Mouse (Mus musculus) liver, embryonic 16.5 days (tissue): ENCODE results near the gene Pax3. TPM values are rescaled to one million over a fixed set of nuclear protein-coding genes. Genes with fewer than 3 reads are reported as not detected.

Source experiments
- ATAC-seq: fragments of 200-750 bp; cut with Nextera tagmentation; 2 replicates; pipeline ENCODE4 v1.8.0; 2017; ENCODE audit warnings: low read depth, mild to moderate bottlenecking, moderate number of reproducible peaks, moderate library complexity
- H3K27ac ChIP-seq: fragments of 300-500 bp; sonication (generic); 2 replicates; pipeline ENCODE4 v1.5.1; 2014; ENCODE audit warnings: mild to moderate bottlenecking, low read length
- H3K27me3 ChIP-seq: fragments of 300-500 bp; sonication (generic); 2 replicates; pipeline ENCODE4 v1.6.1; 2014; ENCODE audit warnings: low read depth, low read length, mixed read lengths; ENCODE audit not compliant: control insufficient read depth, insufficient read depth
- H3K36me3 ChIP-seq: fragments of 300-500 bp; sonication (generic); 2 replicates; pipeline ENCODE4 v1.6.1; 2014; ENCODE audit warnings: mild to moderate bottlenecking; ENCODE audit not compliant: control insufficient read depth, insufficient read depth
- H3K4me1 ChIP-seq: fragments of 300-500 bp; sonication (generic); 2 replicates; pipeline ENCODE4 v1.6.1; 2014; ENCODE audit warnings: low read depth, low read length, mixed read lengths; ENCODE audit not compliant: control insufficient read depth
- H3K4me2 ChIP-seq: fragments of 300-500 bp; sonication (generic); 2 replicates; pipeline ENCODE4 v1.6.1; 2014; ENCODE audit warnings: low read depth, low read length, mixed read lengths
- H3K4me3 ChIP-seq: fragments of 300-500 bp; sonication (generic); 2 replicates; pipeline ENCODE4 v1.5.1; 2014; ENCODE audit warnings: low read depth, mild to moderate bottlenecking, low read length
- H3K9ac ChIP-seq: fragments of 300-500 bp; sonication (generic); 2 replicates; pipeline ENCODE4 v1.6.1; 2014; ENCODE audit warnings: low read depth, low read length
- H3K9me3 ChIP-seq: fragments of 300-500 bp; sonication (generic); replicated peaks from 2 replicates; pipeline ENCODE4 v1.6.1; 2016; ENCODE audit warnings: low read length; ENCODE audit not compliant: control insufficient read depth
- WGBS: fragments of 180-500 bp; shearing (Covaris S2); extraction: QIAGEN DNeasy Blood & Tissue Kit; methylation state at CpG from one replicate; pipeline ENCODE4 v1.1.7; 2014; ENCODE audit not compliant: insufficient replicate concordance; 5-methylcytosine and 5-hydroxymethylcytosine counted together
- polyA plus RNA-seq: library from polyadenylated mRNA; unstranded; fragments of >200 nt; fragmentation: Nextera tagmentation; extraction: Ambion mirVana; gene quantifications from 2 replicates; pipeline ENCODE4 v1.2.1, GENCODE M21; 2015

Pax3 gene
- polyA plus RNA-seq, 1 experiment from 2014 or later = not detected

- H3K4me3 ChIP-seq = no peak overlapping the region
- WGBS = 4% methylated on average over 2 of the region's 2 CpGs
- no peak overlapping the region for H3K27ac ChIP-seq
- no peaks in the 10 kb centered on the region for H3K36me3 ChIP-seq
- peaks cover 64% of the 10 kb centered on the region for H3K27me3 ChIP-seq
- H3K4me2 ChIP-seq = no peak overlapping the region
- no peaks in the 10 kb centered on the region for H3K9me3 ChIP-seq
- ATAC-seq = no peak
- H3K4me1 ChIP-seq = no peaks in the 10 kb centered on the region
- H3K9ac ChIP-seq = no peak overlapping the region
These were observed 8.6 kb downstream of the Pax3 start for GRCm38 (mm10) chr1:78188299-78188698.

- WGBS = 6% methylated on average over 6 of the region's 6 CpGs
- Histone ChIP-seq H3K4me1 (no peaks in the 10 kb centered on the region), H3K27ac (no peak overlapping the region), H3K36me3 (no peaks in the 10 kb centered on the region), H3K9ac (no peak overlapping the region), H3K9me3 (no peaks in the 10 kb centered on the region), H3K4me2 (no peak overlapping the region), H3K27me3 (peaks cover 59% of the 10 kb centered on the region), H3K4me3 (no peak overlapping the region)
- no peak for ATAC-seq
These were observed 9.2 kb downstream of the Pax3 start for GRCm38 (mm10) chr1:78187788-78188173.

- WGBS = under 1% methylated on average over 8 of the region's 8 CpGs
- no peaks in the 10 kb centered on the region for H3K4me1 ChIP-seq
These were observed 9.7 kb downstream of the Pax3 start for GRCm38 (mm10) chr1:78187122-78187787.

GRCm38 (mm10) chr1:78182954-78183353 lies 14.0 kb downstream of the Pax3 start:
- H3K4me2 ChIP-seq = no peak overlapping the region
- H3K9me3 ChIP-seq = no peaks in the 10 kb centered on the region
- ATAC-seq = no peak
- H3K4me3 ChIP-seq = no peak overlapping the region
- peaks cover 21% of the 10 kb centered on the region for H3K27me3 ChIP-seq
- H3K36me3 ChIP-seq = no peaks in the 10 kb centered on the region
- H3K27ac ChIP-seq = no peak overlapping the region
- no peaks in the 10 kb centered on the region for H3K4me1 ChIP-seq
- no peak overlapping the region for H3K9ac ChIP-seq
- WGBS = 39% methylated on average over 5 of the region's 5 CpGs

More at GRCm38 (mm10) chr1:78187122-78187787, 9.7 kb downstream of the Pax3 start:
- no peak overlapping the region for H3K4me3 ChIP-seq
- H3K9ac ChIP-seq = no peak overlapping the region
- H3K36me3 ChIP-seq = no peaks in the 10 kb centered on the region
- ATAC-seq = no peak
- H3K4me2 ChIP-seq = no peak overlapping the region
- no peaks in the 10 kb centered on the region for H3K9me3 ChIP-seq
- peaks cover 53% of the 10 kb centered on the region for H3K27me3 ChIP-seq
- no peak overlapping the region for H3K27ac ChIP-seq

- ATAC-seq = no peak
- no peak overlapping the region for H3K9ac ChIP-seq
- peaks cover 10% of the 10 kb centered on the region for H3K27me3 ChIP-seq
- no peak overlapping the region for H3K4me2 ChIP-seq
- 14% methylated on average over 9 of the region's 9 CpGs for WGBS
- no peaks in the 10 kb centered on the region for H3K4me1 ChIP-seq
- no peak overlapping the region for H3K27ac ChIP-seq
- no peaks in the 10 kb centered on the region for H3K36me3 ChIP-seq
- no peaks in the 10 kb centered on the region for H3K9me3 ChIP-seq
- no peak overlapping the region for H3K4me3 ChIP-seq
These were observed 15.1 kb downstream of the Pax3 start for GRCm38 (mm10) chr1:78181882-78182281.

GRCm38 (mm10) chr1:78172334-78172733 lies 24.6 kb downstream of the Pax3 start:
- no peak overlapping the region for H3K9ac ChIP-seq
- H3K4me2 ChIP-seq = no peak overlapping the region
- H3K36me3 ChIP-seq = no peaks in the 10 kb centered on the region
- WGBS = 50% methylated on average over 6 of the region's 6 CpGs
- no peak overlapping the region for H3K4me3 ChIP-seq
- no peaks in the 10 kb centered on the region for H3K9me3 ChIP-seq
- H3K4me1 ChIP-seq = no peaks in the 10 kb centered on the region
- ATAC-seq = no peak
- H3K27ac ChIP-seq = no peak overlapping the region
- no peaks in the 10 kb centered on the region; the same call in 1 of the 2 replicates for H3K27me3 ChIP-seq

GRCm38 (mm10) chr1:78171671-78172070 lies 25.3 kb downstream of the Pax3 start:
- H3K9ac ChIP-seq = no peak overlapping the region
- no peak overlapping the region for H3K27ac ChIP-seq
- H3K4me2 ChIP-seq = no peak overlapping the region
- no peaks in the 10 kb centered on the region for H3K36me3 ChIP-seq
- no peaks in the 10 kb centered on the region for H3K9me3 ChIP-seq
- H3K4me3 ChIP-seq = no peak overlapping the region
- ATAC-seq = no peak
- no peaks in the 10 kb centered on the region; the same call in 1 of the 2 replicates for H3K27me3 ChIP-seq
- no peaks in the 10 kb centered on the region for H3K4me1 ChIP-seq
- 31% methylated on average over 1 of the region's 1 CpGs for WGBS

- 48% methylated on average over 9 of the region's 9 CpGs for WGBS
- Histone ChIP-seq H3K4me1 (no peaks in the 10 kb centered on the region), H3K4me2 (no peak overlapping the region), H3K4me3 (no peak overlapping the region), H3K27me3 (no peaks in the 10 kb centered on the region; the same call in 1 of the 2 replicates), H3K9me3 (no peaks in the 10 kb centered on the region), H3K9ac (no peak overlapping the region), H3K36me3 (no peaks in the 10 kb centered on the region), H3K27ac (no peak overlapping the region)
- no peak for ATAC-seq
These were observed 26.2 kb downstream of the Pax3 start for GRCm38 (mm10) chr1:78170771-78171170.

GRCm38 (mm10) chr1:78168796-78169195 lies 28.1 kb downstream of the Pax3 start:
- no peak overlapping the region for H3K27ac ChIP-seq
- H3K4me2 ChIP-seq = no peak overlapping the region
- no peaks in the 10 kb centered on the region for H3K36me3 ChIP-seq
- H3K27me3 ChIP-seq = no peaks in the 10 kb centered on the region; the same call in 1 of the 2 replicates
- no peaks in the 10 kb centered on the region for H3K9me3 ChIP-seq
- no peak overlapping the region for H3K9ac ChIP-seq
- WGBS = 43% methylated on average over 3 of the region's 3 CpGs
- ATAC-seq = no peak
- H3K4me1 ChIP-seq = no peaks in the 10 kb centered on the region
- H3K4me3 ChIP-seq = no peak overlapping the region
